Mouse (Mus musculus) gonadal fat pad, adult 2 months (tissue): ENCODE measurements at regions not wholly inside any gene's neighbourhood (a gene's known extent, or its start where the extent isn't known, plus 50 kb on each side); places are given as distances from the start of the nearest gene placed in this dataset.

Source experiments
- DNase-seq: peaks from one replicate; pipeline ENCODE4 v3.0.0-alpha.2; 2012; ENCODE audit warnings: low read depth

GRCm38 (mm10) chr6:127207308-127207707 is 55.3 kb upstream of the Ccnd2 start:
- no peak for DNase-seq

DNA sequence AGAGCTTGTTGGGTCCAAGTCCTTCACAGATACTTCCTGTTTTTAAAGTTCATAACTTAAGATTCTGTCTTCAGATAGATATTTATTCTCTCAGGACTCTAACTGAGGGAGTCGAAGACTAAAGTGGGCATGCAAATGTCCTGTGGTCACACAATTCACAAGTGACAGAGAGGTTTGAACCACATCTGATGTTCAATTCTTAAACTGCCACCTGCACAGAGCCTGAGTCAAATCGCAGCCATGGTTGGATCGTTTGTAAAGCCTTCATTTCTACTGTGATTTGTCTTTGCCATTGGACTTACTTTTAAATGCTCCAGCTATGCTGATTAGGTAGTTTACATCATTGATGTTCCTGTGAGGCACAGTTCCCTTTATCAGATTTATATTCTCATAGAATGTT is 61.4 kb upstream of the Ccnd2 start:
- no peak for DNase-seq

- DNase-seq = no peak
Measured at GRCm38 (mm10) chr6:127215915-127216314, 63.9 kb upstream of the Ccnd2 start.

- DNase-seq = no peak
Measured at GRCm38 (mm10) chr6:127218634-127219445, 66.8 kb upstream of the Ccnd2 start.

- DNase-seq = no peak
Measured at GRCm38 (mm10) chr6:127219446-127219802, 67.4 kb upstream of the Ccnd2 start.

GRCm38 (mm10) chr6:127226242-127226983 is 74.4 kb upstream of the Ccnd2 start:
- no peak for DNase-seq

DNA sequence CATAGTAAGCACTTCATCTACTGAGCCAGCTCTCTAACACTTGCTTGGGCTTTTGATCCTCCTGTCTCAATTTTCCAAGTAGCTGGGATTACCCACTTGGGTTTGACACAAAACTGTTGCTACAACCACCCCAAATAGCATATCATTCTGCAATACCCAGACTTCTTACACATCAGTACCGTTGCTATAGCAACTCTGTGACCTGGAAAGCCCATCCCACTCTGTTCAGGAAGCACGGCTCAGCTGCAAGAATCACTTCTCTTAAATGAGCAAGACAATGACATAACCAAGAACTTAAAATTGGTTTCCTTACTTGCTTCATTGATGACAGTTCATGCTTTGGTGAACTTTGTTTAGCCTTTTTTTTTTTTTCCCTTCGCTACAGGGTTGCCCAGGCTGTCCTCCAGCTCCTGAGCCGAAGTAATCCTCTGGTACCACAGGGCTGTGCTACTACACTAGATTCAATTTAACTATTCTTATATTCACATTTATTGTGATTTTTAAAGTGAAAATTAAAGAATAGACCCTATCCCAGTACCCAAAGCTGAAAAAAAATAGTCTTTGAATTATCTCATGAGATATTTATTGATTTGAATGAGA is 84.6 kb upstream of the Ccnd2 start:
- DNase-seq = no peak

GRCm38 (mm10) chr6:127237168-127237567 is 85.2 kb upstream of the Ccnd2 start:
- DNase-seq = no peak

GRCm38 (mm10) chr6:127239529-127240471 is 87.8 kb upstream of the Ccnd2 start:
- DNase-seq = no peak

- DNase-seq = no peak
Measured at GRCm38 (mm10) chr6:127240472-127241375, 88.7 kb upstream of the Ccnd2 start.

- no peak for DNase-seq
Measured at GRCm38 (mm10) chr6:127241693-127242425, 89.9 kb upstream of the Ccnd2 start.

- no peak for DNase-seq
Measured at GRCm38 (mm10) chr6:127243032-127243431, 91.0 kb upstream of the Ccnd2 start.

GRCm38 (mm10) chr6:127245814-127246440 is 93.9 kb upstream of the Ccnd2 start:
- DNase-seq = no peak

GRCm38 (mm10) chr6:127246730-127247129 is 94.7 kb upstream of the Ccnd2 start:
- DNase-seq = no peak

GRCm38 (mm10) chr6:127247343-127247742 is 95.3 kb upstream of the Ccnd2 start:
- DNase-seq = no peak

- DNase-seq = no peak
Measured at GRCm38 (mm10) chr6:127250181-127250873, 98.3 kb upstream of the Ccnd2 start.

DNA sequence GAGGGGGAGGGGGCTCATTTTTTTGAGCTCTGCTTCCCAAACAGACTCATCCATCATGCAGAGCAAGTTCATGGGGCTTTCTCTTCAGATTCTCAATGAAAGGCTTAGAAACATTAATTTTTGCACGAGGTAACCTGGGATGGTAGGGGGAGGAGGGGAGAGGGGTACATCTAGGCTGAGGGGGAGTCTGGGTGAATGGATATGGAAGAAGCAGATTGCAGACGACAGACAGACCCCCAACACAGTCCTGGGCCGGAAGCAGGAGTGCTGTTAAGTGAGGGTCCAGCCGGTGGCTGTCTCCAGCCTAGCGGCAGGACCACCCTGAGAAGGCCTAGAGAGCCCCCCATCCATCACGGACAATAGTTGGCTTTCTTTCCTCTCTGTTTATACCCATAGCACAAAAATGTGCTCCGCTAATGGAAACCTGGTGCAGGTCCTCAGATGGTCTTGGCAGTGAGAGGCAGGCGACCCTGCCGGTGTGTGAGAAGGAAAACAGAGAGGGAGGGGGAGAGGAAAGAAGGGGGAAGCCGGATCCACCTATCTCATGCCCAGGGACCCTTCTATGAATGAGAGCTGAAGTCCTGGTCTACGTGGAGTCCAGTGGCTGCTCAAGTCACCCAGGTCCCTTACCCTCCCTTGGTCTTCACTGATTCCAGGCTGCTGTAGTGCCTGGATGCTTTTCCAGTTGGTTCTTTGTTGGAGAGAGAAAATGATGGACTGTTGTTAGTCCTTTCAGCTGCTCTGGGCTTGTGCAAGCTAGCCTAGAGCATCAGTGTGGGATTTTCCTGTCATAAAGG is 99.1 kb upstream of the Ccnd2 start:
- no peak for DNase-seq

DNA sequence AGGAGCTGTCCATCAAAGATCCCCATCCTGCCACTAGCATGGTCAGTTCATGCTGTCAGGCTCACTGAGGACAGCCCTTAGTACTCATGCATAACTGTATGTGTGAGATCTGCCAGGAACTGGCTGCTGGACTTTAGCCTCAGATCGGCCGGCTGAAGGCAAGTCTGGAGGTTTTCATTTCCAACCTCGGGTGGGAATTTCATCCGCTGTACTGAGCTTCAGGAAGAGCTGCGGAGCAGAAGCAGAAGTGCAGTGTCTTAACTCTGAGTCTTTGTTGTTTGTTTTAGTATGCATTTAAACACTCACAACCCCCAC is 99.6 kb upstream of the Ccnd2 start:
- DNase-seq = no peak
